Comparison of ENCODE assay signal across 26 mouse cellular contexts in the genomic region with DNA sequence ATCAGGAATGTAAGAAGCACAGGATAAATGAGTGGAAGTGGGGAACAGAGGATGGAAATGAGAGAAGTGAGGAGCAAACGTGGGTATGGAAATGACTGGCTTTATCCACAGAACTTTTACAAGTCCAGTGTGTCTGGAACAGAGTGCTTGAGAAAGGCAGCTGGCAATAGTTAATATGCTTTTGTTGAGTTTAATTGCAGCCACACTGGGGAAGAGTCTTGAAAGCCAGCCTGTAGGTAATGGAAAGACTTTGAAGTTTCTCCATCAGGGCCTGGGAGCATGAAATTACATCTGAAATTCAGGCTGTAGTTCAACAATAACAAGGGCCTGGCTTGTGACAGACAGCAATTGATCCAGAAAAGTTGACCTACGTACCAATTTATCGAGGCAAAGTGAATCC.
DNase-seq lines count a peak whose midpoint lies in the region; ATAC-seq and TF ChIP-seq lines count a peak whose summit lies in the region.
"Had no signal": no experiment of that assay in that cellular context is flagged by ENCODE, and none has a peak within 500 bp of the region (broad histone marks: within the 10 kb centered on the region; RNA-seq: fewer than 3 reads in every experiment).

No protein-coding gene starts in this region.

- no peaks in the 10 kb centered on the region for H3K9me3 ChIP-seq in embryonic facial prominence, embryonic 14.5 days (ENCODE audit: control insufficient read depth, low read length)
- H3K9me3 ChIP-seq in embryonic facial prominence, embryonic 10.5 days = no peaks in the 10 kb centered on the region; the same call in 1 of the 2 replicates
- H3K9me3 ChIP-seq in limb, embryonic 12.5 days = no peaks in the 10 kb centered on the region
- H3K9me3 ChIP-seq in limb, embryonic 10.5 days (replicated peaks) = no peaks in the 10 kb centered on the region
- no peaks in the 10 kb centered on the region for H3K9me3 ChIP-seq in limb, embryonic 14.5 days (ENCODE audit: control insufficient read depth, low read length)
- H3K9me3 ChIP-seq: embryonic facial prominence, embryonic 12.5 days; forebrain, embryonic 13.5 days; heart, embryonic 10.5 days; hindbrain, embryonic 12.5 days; hindbrain, embryonic 15.5 days had no signal

- H3K27me3 ChIP-seq in embryonic facial prominence, embryonic 14.5 days (replicated peaks; ENCODE audit: control insufficient read depth, insufficient read depth, low read length) = no peaks in the 10 kb centered on the region
- H3K27me3 ChIP-seq in embryonic facial prominence, embryonic 10.5 days (replicated peaks; ENCODE audit: low read depth, poor library complexity, severe bottlenecking) = no peaks in the 10 kb centered on the region
- no peaks in the 10 kb centered on the region for H3K27me3 ChIP-seq in limb, embryonic 12.5 days
- no peaks in the 10 kb centered on the region for H3K27me3 ChIP-seq in limb, embryonic 10.5 days (ENCODE audit: low read depth, poor library complexity, severe bottlenecking)
- no peaks in the 10 kb centered on the region for H3K27me3 ChIP-seq in limb, embryonic 14.5 days (ENCODE audit: control insufficient read depth, insufficient read depth, low read length)
- H3K27me3 ChIP-seq: embryonic facial prominence, embryonic 12.5 days; forebrain, embryonic 13.5 days; heart, embryonic 13.5 days; hindbrain, embryonic 12.5 days; hindbrain, embryonic 15.5 days had no signal

- no peak overlapping the region for H3K9ac ChIP-seq in embryonic facial prominence, embryonic 14.5 days (ENCODE audit: low read depth, low read length)
- H3K9ac ChIP-seq in limb, embryonic 12.5 days (replicated peaks) = no peak overlapping the region
- no peak overlapping the region for H3K9ac ChIP-seq in limb, embryonic 14.5 days (ENCODE audit: low read depth, low read length, severe bottlenecking)
- H3K9ac ChIP-seq: embryonic facial prominence, embryonic 12.5 days; forebrain, embryonic 13.5 days; heart, embryonic 13.5 days; hindbrain, embryonic 12.5 days; hindbrain, embryonic 15.5 days had no signal

- DNase-seq in embryonic facial prominence, embryonic 14.5 days (ENCODE audit: low spot score) = peak; percentile 11
- no peak for DNase-seq in embryonic facial prominence, embryonic 10.5 days (ENCODE audit: low spot score)
- DNase-seq in limb, embryonic 10.5 days (ENCODE audit: low spot score) = no peak
- DNase-seq in limb, embryonic 14.5 days (ENCODE audit: low spot score) = peak; percentile 54
- no peak for DNase-seq in right cerebral cortex, postnatal 14 days
- no peak for DNase-seq in lung, adult 2 months
- DNase-seq: adrenal gland, adult 8-10 months; adrenal gland, postnatal 25 days; cerebellum, adult 18-20 months; cerebellum, adult 9-10 months; cerebellum, postnatal 14 days; gastrocnemius, adult 2 months; gastrocnemius, postnatal 14 days; heart, adult 2 months; heart, postnatal 14 days had no signal

- ATAC-seq in embryonic facial prominence, embryonic 14.5 days (ENCODE audit: low read depth) = no peak
- ATAC-seq in limb, embryonic 12.5 days (ENCODE audit: insufficient number of reproducible peaks, insufficient read depth, low FRiP score, low TSS enrichment, low read depth) = no peak
- ATAC-seq in limb, embryonic 14.5 days (ENCODE audit: low FRiP score, low read depth) = peak; percentile 65
- ATAC-seq: activated CD4-positive, CD25-positive, alpha-beta regulatory T cell, adult 4 months; forebrain, embryonic 13.5 days; forebrain, embryonic 16.5 days had no signal

- TF ChIP-seq CTCF in lung, adult 2 months (IDR thresholded peaks at IDR 0.05; ENCODE audit: insufficient read depth, low read length) = no peak

- WGBS in embryonic facial prominence, embryonic 14.5 days = 50% methylated on average over 3 of the region's 3 CpGs
- WGBS in embryonic facial prominence, embryonic 10.5 days = 71% methylated on average over 3 of the region's 3 CpGs
- 49% methylated on average over 3 of the region's 3 CpGs for WGBS in limb, embryonic 12.5 days
- 69% methylated on average over 3 of the region's 3 CpGs for WGBS in limb, embryonic 10.5 days
- WGBS in limb, embryonic 14.5 days = 31% methylated on average over 3 of the region's 3 CpGs
- 87% methylated on average over 3 of the region's 3 CpGs for WGBS in lung, adult 2 months

- no peak overlapping the region for H3K4me3 ChIP-seq in embryonic facial prominence, embryonic 14.5 days (ENCODE audit: low read depth, low read length)
- no peak overlapping the region for H3K4me3 ChIP-seq in embryonic facial prominence, embryonic 10.5 days
- H3K4me3 ChIP-seq in limb, embryonic 12.5 days (replicated peaks) = no peak overlapping the region
- no peak overlapping the region for H3K4me3 ChIP-seq in limb, embryonic 10.5 days
- no peak overlapping the region for H3K4me3 ChIP-seq in limb, embryonic 14.5 days (replicated peaks; ENCODE audit: low read length)
- no peak overlapping the region for H3K4me3 ChIP-seq in lung, adult 2 months (replicated peaks; ENCODE audit: extremely low read depth, low read depth, low read length)
- H3K4me3 ChIP-seq: embryonic facial prominence, embryonic 12.5 days; erythroblast, embryonic 14.5 days; forebrain, embryonic 10.5 days; forebrain, embryonic 13.5 days; gastrocnemius, adult 2 months; heart, adult 2 months; heart, embryonic 10.5 days; heart, embryonic 13.5 days; hindbrain, embryonic 12.5 days; hindbrain, embryonic 15.5 days had no signal

- no peak for TF ChIP-seq POLR2A in limb, embryonic 14.5 days (IDR thresholded peaks at IDR 0.05; ENCODE audit: borderline replicate concordance, extremely low read depth, insufficient read depth, insufficient read length)
- no peak for TF ChIP-seq POLR2A in lung, adult 2 months (IDR thresholded peaks at IDR 0.05; ENCODE audit: borderline replicate concordance, extremely low read depth, low read depth, low read length)

- H3K4me1 ChIP-seq in embryonic facial prominence, embryonic 14.5 days (ENCODE audit: control insufficient read depth, insufficient read depth, low read length) = no peaks in the 10 kb centered on the region
- no peaks in the 10 kb centered on the region for H3K4me1 ChIP-seq in embryonic facial prominence, embryonic 10.5 days
- H3K4me1 ChIP-seq in limb, embryonic 12.5 days (replicated peaks) = 0 out of 2 replicates have a peak, but pooled peaks cover 5% of the 10 kb centered on the region
- peaks cover 7% of the 10 kb centered on the region; the same call in 1 of the 2 replicates for H3K4me1 ChIP-seq in limb, embryonic 10.5 days
- H3K4me1 ChIP-seq in limb, embryonic 14.5 days (ENCODE audit: control insufficient read depth, insufficient read depth, low read length) = 0 out of 2 replicates have a peak, but pooled peaks cover 2% of the 10 kb centered on the region
- no peaks in the 10 kb centered on the region for H3K4me1 ChIP-seq in lung, adult 2 months (ENCODE audit: control insufficient read depth, insufficient read depth, low read length)
- H3K4me1 ChIP-seq: embryonic facial prominence, embryonic 12.5 days; forebrain, embryonic 10.5 days; forebrain, embryonic 13.5 days; heart, embryonic 10.5 days; heart, embryonic 13.5 days; hindbrain, embryonic 12.5 days; hindbrain, embryonic 15.5 days had no signal

- no peak overlapping the region for H3K4me2 ChIP-seq in embryonic facial prominence, embryonic 14.5 days (ENCODE audit: low read depth, low read length)
- H3K4me2 ChIP-seq in limb, embryonic 12.5 days = no peak overlapping the region
- H3K4me2 ChIP-seq in limb, embryonic 14.5 days (replicated peaks; ENCODE audit: low read depth, low read length, severe bottlenecking) = no peak overlapping the region
- H3K4me2 ChIP-seq: embryonic facial prominence, embryonic 12.5 days; forebrain, embryonic 13.5 days; heart, embryonic 13.5 days; hindbrain, embryonic 12.5 days; hindbrain, embryonic 15.5 days had no signal

- H3K27ac ChIP-seq in embryonic facial prominence, embryonic 14.5 days (replicated peaks; ENCODE audit: low read depth, low read length) = no peak overlapping the region
- no peak overlapping the region for H3K27ac ChIP-seq in embryonic facial prominence, embryonic 10.5 days (replicated peaks)
- peak overlapping the region; percentile 75 for H3K27ac ChIP-seq in limb, embryonic 12.5 days
- H3K27ac ChIP-seq in limb, embryonic 10.5 days = no peak overlapping the region
- peak overlapping the region; percentile 58 for H3K27ac ChIP-seq in limb, embryonic 14.5 days (replicated peaks; ENCODE audit: low read depth, low read length)
- H3K27ac ChIP-seq: embryonic facial prominence, embryonic 12.5 days; forebrain, embryonic 10.5 days; forebrain, embryonic 13.5 days; gastrocnemius, adult 2 months; heart, adult 2 months; heart, embryonic 10.5 days; heart, embryonic 13.5 days; hindbrain, embryonic 12.5 days; hindbrain, embryonic 15.5 days had no signal

- H3K36me3 ChIP-seq in embryonic facial prominence, embryonic 14.5 days (ENCODE audit: control insufficient read depth, insufficient read depth, low read length) = no peaks in the 10 kb centered on the region
- no peaks in the 10 kb centered on the region for H3K36me3 ChIP-seq in embryonic facial prominence, embryonic 10.5 days (replicated peaks)
- H3K36me3 ChIP-seq in limb, embryonic 12.5 days = no peaks in the 10 kb centered on the region
- H3K36me3 ChIP-seq in limb, embryonic 10.5 days = no peaks in the 10 kb centered on the region
- H3K36me3 ChIP-seq in limb, embryonic 14.5 days (ENCODE audit: control insufficient read depth, insufficient read depth, low read length) = no peaks in the 10 kb centered on the region
- H3K36me3 ChIP-seq: embryonic facial prominence, embryonic 12.5 days; forebrain, embryonic 10.5 days; heart, embryonic 10.5 days; heart, embryonic 13.5 days; hindbrain, embryonic 12.5 days; hindbrain, embryonic 15.5 days had no signal

Comparison
In these comparisons a context has a peak if more than half of its experiments do, and no peak if none do; other contexts are left out.
1. DNase-seq: peak in embryonic facial prominence, embryonic 14.5 days (single experiment) and limb, embryonic 14.5 days (single experiment); none in embryonic facial prominence, embryonic 10.5 days (single experiment), limb, embryonic 10.5 days (single experiment), right cerebral cortex, postnatal 14 days (single experiment) and lung, adult 2 months (single experiment).
2. H3K27ac ChIP-seq: peak in limb, embryonic 12.5 days (single experiment) and limb, embryonic 14.5 days (single experiment); none in embryonic facial prominence, embryonic 14.5 days (single experiment), embryonic facial prominence, embryonic 10.5 days (single experiment) and limb, embryonic 10.5 days (single experiment).